Mouse (Mus musculus) hindbrain, embryonic 10.5 days (tissue): Measurements from ENCODE around the gene Tmem205. TPM values are rescaled to one million over a fixed set of nuclear protein-coding genes. Genes with fewer than 3 reads are reported as not detected.

Experiments
- DNase-seq: peaks from one replicate; pipeline ENCODE4 v3.0.0-alpha.2; 2017; ENCODE audit warnings: low spot score
- H3K27ac ChIP-seq: fragments of 300-500 bp; sonication (generic); 2 replicates; pipeline ENCODE4 v1.5.1; 2016; ENCODE audit warnings: mild to moderate bottlenecking, moderate library complexity
- H3K27me3 ChIP-seq: fragments of 300-500 bp; sonication (generic); 2 replicates; pipeline ENCODE4 v1.6.1; 2016; ENCODE audit warnings: mild to moderate bottlenecking; ENCODE audit not compliant: poor library complexity, insufficient read depth, severe bottlenecking
- H3K36me3 ChIP-seq: fragments of 300-500 bp; sonication (generic); 2 replicates; pipeline ENCODE4 v1.6.1; 2016; ENCODE audit warnings: mild to moderate bottlenecking, moderate library complexity
- H3K4me1 ChIP-seq: fragments of 300-500 bp; sonication (generic); replicated peaks from 2 replicates; pipeline ENCODE4 v1.6.1; 2016; ENCODE audit warnings: mild to moderate bottlenecking
- H3K4me3 ChIP-seq: fragments of 300-500 bp; sonication (generic); 2 replicates; pipeline ENCODE4 v1.5.1; 2016; ENCODE audit warnings: mild to moderate bottlenecking, moderate library complexity
- H3K9me3 ChIP-seq: fragments of 300-500 bp; sonication (generic); 2 replicates; pipeline ENCODE4 v1.6.1; 2016; ENCODE audit warnings: mild to moderate bottlenecking, moderate library complexity
- WGBS: fragments of 180-500 bp; shearing (Covaris S2); methylation state at CpG from one replicate; pipeline ENCODE4 v1.1.7; 2016; 5-methylcytosine and 5-hydroxymethylcytosine counted together
- polyA plus RNA-seq: library from polyadenylated mRNA; unstranded; fragments of >200 nt; fragmentation: Nextera tagmentation; extraction: Ambion mirVana; gene quantifications from 2 replicates; pipeline ENCODE4 v1.2.1, GENCODE M21; 2016

The Tmem205 gene
- polyA plus RNA-seq, 1 experiment from 2014 or later = 46.1 TPM

- peak within 1 kb of the TSS; percentile 97 for H3K27ac ChIP-seq
- H3K4me3 ChIP-seq = peak within 1 kb of the TSS; percentile 76
- DNase-seq = peak; percentile 99
- peaks cover 26% of the 10 kb centered on the region for H3K4me1 ChIP-seq
- H3K27me3 ChIP-seq = peaks cover 24% of the 10 kb centered on the region
- H3K36me3 ChIP-seq = peaks cover 9% of the 10 kb centered on the region; the same call in 1 of the 2 replicates
- no peaks in the 10 kb centered on the region; the same call in 1 of the 2 replicates for H3K9me3 ChIP-seq
- WGBS = under 1% methylated on average over 54 of the region's 54 CpGs
Observed at GRCm38 (mm10) chr9:21955570-21956281, 28.4 kb upstream of the Tmem205 start, which contains the start of gene Swsap1. Gene Swsap1, plus strand, starts transcription at chr9:21955755.

DNA sequence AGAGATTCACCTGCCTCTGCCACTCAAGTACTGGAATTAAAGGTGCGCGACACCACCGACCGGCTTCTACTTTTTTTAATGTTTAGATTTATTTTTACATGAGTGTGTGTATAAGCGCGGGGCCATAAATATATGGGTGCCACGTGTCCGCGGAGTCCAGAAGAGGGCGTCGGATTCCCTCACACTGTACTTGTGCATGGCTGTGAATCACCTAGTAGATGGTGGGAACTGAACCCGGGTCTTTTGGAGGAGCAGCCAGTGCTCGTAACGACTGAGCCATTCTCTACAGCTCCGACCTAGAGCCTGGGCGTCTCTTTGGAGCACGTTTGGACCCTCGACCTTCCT, 27.8 kb upstream of the Tmem205 start:
- DNase-seq = no peak
- Histone ChIP-seq H3K4me3 (peak overlapping the region; percentile 76), H3K9me3 (no peaks in the 10 kb centered on the region; the same call in 1 of the 2 replicates), H3K27me3 (peaks cover 19% of the 10 kb centered on the region), H3K27ac (peak overlapping the region; percentile 97), H3K4me1 (peaks cover 21% of the 10 kb centered on the region), H3K36me3 (peaks cover 9% of the 10 kb centered on the region; the same call in 1 of the 2 replicates)
- 3% methylated on average over 18 of the region's 18 CpGs for WGBS

GRCm38 (mm10) chr9:21954635-21955034, 27.3 kb upstream of the Tmem205 start:
- Histone ChIP-seq H3K4me1 (peaks cover 21% of the 10 kb centered on the region), H3K9me3 (no peaks in the 10 kb centered on the region; the same call in 1 of the 2 replicates), H3K36me3 (peaks cover 9% of the 10 kb centered on the region; the same call in 1 of the 2 replicates), H3K27me3 (peaks cover 15% of the 10 kb centered on the region), H3K27ac (no peak overlapping the region), H3K4me3 (peak overlapping the region; percentile 76)
- DNase-seq = no peak
- WGBS = 86% methylated on average over 3 of the region's 3 CpGs

GRCm38 (mm10) chr9:21953600-21953999, 26.2 kb upstream of the Tmem205 start:
- Histone ChIP-seq H3K9me3 (no peaks in the 10 kb centered on the region; the same call in 1 of the 2 replicates), H3K27me3 (peaks cover 10% of the 10 kb centered on the region), H3K36me3 (peaks cover 9% of the 10 kb centered on the region; the same call in 1 of the 2 replicates), H3K4me1 (peaks cover 21% of the 10 kb centered on the region), H3K4me3 (no peak overlapping the region), H3K27ac (no peak overlapping the region)
- WGBS = 13% methylated on average over 3 of the region's 3 CpGs
- peak; percentile 15 for DNase-seq

GRCm38 (mm10) chr9:21951977-21952376, 24.6 kb upstream of the Tmem205 start:
- no peak overlapping the region for H3K27ac ChIP-seq
- 78% methylated on average over 3 of the region's 3 CpGs for WGBS
- H3K36me3 ChIP-seq = no peaks in the 10 kb centered on the region
- H3K9me3 ChIP-seq = no peaks in the 10 kb centered on the region; the same call in 1 of the 2 replicates
- no peak for DNase-seq
- peaks cover 30% of the 10 kb centered on the region for H3K4me1 ChIP-seq
- peaks cover 23% of the 10 kb centered on the region for H3K27me3 ChIP-seq
- no peak overlapping the region for H3K4me3 ChIP-seq

DNA sequence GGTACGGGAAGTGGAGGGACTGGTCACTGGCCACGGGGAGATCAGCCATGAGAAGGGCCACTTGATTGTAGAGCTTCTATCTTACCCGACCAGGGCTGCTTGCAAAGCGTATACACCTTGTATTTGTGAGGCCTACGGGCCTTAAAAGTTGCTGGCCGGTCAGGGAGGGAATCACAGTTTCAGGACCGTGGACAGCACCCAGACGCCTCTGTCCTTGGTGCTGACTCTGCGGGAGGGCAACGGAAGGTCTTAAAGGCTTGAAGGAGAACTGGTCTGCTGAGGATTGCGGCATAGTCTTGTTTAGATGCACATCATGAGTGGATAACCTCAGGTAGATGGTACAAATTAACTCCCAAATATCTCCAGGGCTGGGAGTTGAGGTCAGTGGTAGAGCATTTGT, 23.0 kb upstream of the Tmem205 start:
- H3K9me3 ChIP-seq = no peaks in the 10 kb centered on the region; the same call in 1 of the 2 replicates
- no peaks in the 10 kb centered on the region for H3K36me3 ChIP-seq
- no peak overlapping the region for H3K27ac ChIP-seq
- H3K27me3 ChIP-seq = peaks cover 33% of the 10 kb centered on the region
- no peak overlapping the region for H3K4me3 ChIP-seq
- H3K4me1 ChIP-seq = peaks cover 25% of the 10 kb centered on the region
- 17% methylated on average over 11 of the region's 11 CpGs for WGBS
- DNase-seq = peak; percentile 80

DNA sequence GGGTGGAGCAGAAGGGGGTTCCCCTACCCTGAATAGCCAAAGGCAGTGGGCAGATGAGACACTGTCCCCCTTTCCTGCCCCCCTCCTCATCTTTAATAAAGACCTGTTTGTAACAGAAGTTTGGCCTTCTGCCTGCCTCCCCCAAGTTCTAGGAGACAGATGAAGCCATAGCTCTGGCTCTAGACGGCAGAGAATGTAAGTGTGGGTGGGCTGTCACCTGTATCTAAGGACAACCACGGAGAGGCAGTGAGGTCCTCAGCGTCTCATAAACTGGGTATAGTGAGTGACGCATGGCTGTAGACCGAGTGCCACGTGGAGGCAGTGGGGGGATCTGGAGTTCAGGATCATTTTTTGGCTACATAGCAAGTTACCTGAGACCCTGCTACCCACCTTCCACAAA, 21.4 kb upstream of the Tmem205 start:
- 66% methylated on average over 6 of the region's 6 CpGs for WGBS
- Histone ChIP-seq H3K4me3 (no peak overlapping the region), H3K36me3 (no peaks in the 10 kb centered on the region), H3K27ac (no peak overlapping the region), H3K9me3 (no peaks in the 10 kb centered on the region; the same call in 1 of the 2 replicates), H3K4me1 (peaks cover 25% of the 10 kb centered on the region), H3K27me3 (peaks cover 46% of the 10 kb centered on the region)
- DNase-seq = no peak

DNA sequence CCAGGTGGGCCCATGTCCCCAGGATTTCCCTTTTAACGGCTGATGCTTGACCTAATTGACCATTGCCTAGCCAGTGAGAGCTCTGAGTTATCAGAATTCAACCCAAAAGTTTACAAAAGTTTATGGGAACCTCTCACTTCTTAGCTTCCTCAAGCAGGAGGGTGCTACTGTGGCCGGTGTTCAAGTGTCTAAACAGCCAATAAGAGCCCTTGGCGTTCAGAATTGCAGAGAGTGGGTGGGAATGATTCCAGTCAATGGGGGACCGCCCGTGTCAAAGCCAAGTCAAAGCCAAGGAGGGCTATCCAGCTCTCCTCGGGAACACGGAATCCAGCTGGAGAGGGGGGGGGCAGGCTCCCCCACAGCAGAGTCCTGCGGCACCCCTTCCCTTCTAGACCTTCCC, 20.8 kb upstream of the Tmem205 start:
- Histone ChIP-seq H3K4me1 (peaks cover 19% of the 10 kb centered on the region), H3K9me3 (no peaks in the 10 kb centered on the region; the same call in 1 of the 2 replicates), H3K36me3 (no peaks in the 10 kb centered on the region), H3K27me3 (peaks cover 52% of the 10 kb centered on the region), H3K27ac (no peak overlapping the region), H3K4me3 (no peak overlapping the region)
- no peak for DNase-seq
- WGBS = 58% methylated on average over 8 of the region's 8 CpGs

DNA sequence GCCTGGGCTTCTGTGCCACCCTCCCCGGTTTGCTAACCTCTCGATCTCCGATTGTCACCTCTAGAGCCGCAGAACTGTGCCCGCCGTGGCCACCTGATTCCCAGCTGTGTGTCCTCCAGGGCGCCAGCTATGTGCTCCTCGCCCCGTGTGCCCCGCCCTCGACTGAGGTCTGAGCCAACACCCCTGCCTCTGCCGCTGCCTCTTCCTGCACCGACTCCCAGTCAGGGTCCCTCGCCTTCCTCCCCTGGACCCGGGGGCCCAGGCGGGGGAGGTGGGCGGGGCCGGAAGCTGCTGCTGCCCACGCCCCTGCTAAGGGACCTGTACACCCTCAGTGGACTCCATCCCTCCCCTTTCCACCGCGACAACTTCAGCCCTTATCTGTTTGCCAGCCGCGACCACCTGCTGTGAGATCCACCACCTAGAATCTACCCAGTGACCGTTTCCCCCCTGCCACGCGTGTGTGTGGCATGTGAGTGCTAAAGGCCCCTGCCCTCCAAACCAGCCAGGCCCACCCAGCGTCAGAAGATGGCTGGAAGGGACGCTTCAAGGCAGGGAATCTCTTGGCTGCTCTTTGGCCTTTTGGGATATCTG, 20.3 kb upstream of the Tmem205 start:
- Histone ChIP-seq H3K4me1 (peaks cover 17% of the 10 kb centered on the region), H3K27me3 (peaks cover 54% of the 10 kb centered on the region), H3K9me3 (no peaks in the 10 kb centered on the region; the same call in 1 of the 2 replicates), H3K27ac (no peak overlapping the region), H3K4me3 (peak overlapping the region; percentile 36), H3K36me3 (no peaks in the 10 kb centered on the region)
- DNase-seq = no peak
- 5% methylated on average over 28 of the region's 28 CpGs for WGBS

DNA sequence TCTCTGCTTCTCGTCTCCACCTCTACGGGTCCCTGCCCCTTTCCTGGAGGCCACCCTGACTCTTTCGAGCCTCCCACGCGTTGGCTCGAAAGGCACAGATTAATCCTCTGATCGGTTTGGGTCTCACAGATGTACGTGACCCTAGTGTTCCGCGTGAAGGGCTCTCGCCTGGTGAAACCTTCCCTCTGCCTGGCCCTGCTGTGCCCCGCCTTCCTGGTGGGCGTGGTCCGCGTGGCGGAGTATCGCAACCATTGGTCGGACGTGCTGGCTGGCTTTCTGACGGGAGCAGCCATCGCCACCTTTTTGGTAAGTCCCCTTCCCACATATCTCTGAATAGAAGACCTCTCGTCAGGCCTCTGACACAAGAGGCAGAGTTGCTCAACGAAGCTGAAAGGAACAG, 16.9 kb upstream of the Tmem205 start:
- Histone ChIP-seq H3K4me1 (peaks cover 17% of the 10 kb centered on the region), H3K4me3 (peak overlapping the region; percentile 9; the same call in 1 of the 2 replicates), H3K27ac (no peak overlapping the region), H3K9me3 (no peaks in the 10 kb centered on the region), H3K27me3 (peaks cover 50% of the 10 kb centered on the region), H3K36me3 (peaks cover 11% of the 10 kb centered on the region)
- DNase-seq = peak; percentile 30
- 23% methylated on average over 23 of the region's 23 CpGs for WGBS

- DNase-seq = no peak
- Histone ChIP-seq H3K4me3 (no peak overlapping the region), H3K4me1 (peaks cover 17% of the 10 kb centered on the region), H3K9me3 (no peaks in the 10 kb centered on the region), H3K27me3 (peaks cover 47% of the 10 kb centered on the region), H3K27ac (no peak overlapping the region), H3K36me3 (peaks cover 11% of the 10 kb centered on the region)
- WGBS = 55% methylated on average over 12 of the region's 12 CpGs
Observed at GRCm38 (mm10) chr9:21943638-21944037, 16.3 kb upstream of the Tmem205 start.

GRCm38 (mm10) chr9:21943046-21943445, 15.7 kb upstream of the Tmem205 start:
- H3K27ac ChIP-seq = no peak overlapping the region
- DNase-seq = no peak
- no peaks in the 10 kb centered on the region for H3K9me3 ChIP-seq
- H3K36me3 ChIP-seq = peaks cover 11% of the 10 kb centered on the region
- 75% methylated on average over 12 of the region's 12 CpGs for WGBS
- no peak overlapping the region for H3K4me3 ChIP-seq
- H3K4me1 ChIP-seq = peaks cover 21% of the 10 kb centered on the region
- H3K27me3 ChIP-seq = peaks cover 46% of the 10 kb centered on the region

GRCm38 (mm10) chr9:21938234-21938855, 11.0 kb upstream of the Tmem205 start:
- H3K4me1 ChIP-seq = peaks cover 21% of the 10 kb centered on the region
- no peaks in the 10 kb centered on the region for H3K9me3 ChIP-seq
- H3K4me3 ChIP-seq = peak overlapping the region; percentile 62; the same call in 1 of the 2 replicates
- WGBS = 89% methylated on average over 4 of the region's 4 CpGs
- H3K27me3 ChIP-seq = peaks cover 25% of the 10 kb centered on the region
- peaks cover 11% of the 10 kb centered on the region for H3K36me3 ChIP-seq
- no peak for DNase-seq
- H3K27ac ChIP-seq = no peak overlapping the region
